Mouse (Mus musculus) thymus, adult 2 months (tissue): ENCODE results near the gene Klc3. TPM values are rescaled to one million over a fixed set of nuclear protein-coding genes. Genes with fewer than 3 reads are reported as not detected.

Experiments used
- DNase-seq: peaks from one replicate; pipeline ENCODE4 v3.0.0; 2021
- H3K27ac ChIP-seq: fragments of 200-500 bp; 2 replicates; pipeline ENCODE4 v1.5.1; 2012; ENCODE audit warnings: low read length, control low read depth; ENCODE audit not compliant: control insufficient read depth, insufficient read depth
- H3K27me3 ChIP-seq: fragments of 200-500 bp; 2 replicates; pipeline ENCODE4 v1.6.1; 2012; ENCODE audit warnings: mild to moderate bottlenecking, low read length, moderate library complexity, mixed read lengths; ENCODE audit not compliant: control insufficient read depth, insufficient read depth
- H3K36me3 ChIP-seq: fragments of 200-500 bp; 2 replicates; pipeline ENCODE4 v1.6.1; 2012; ENCODE audit warnings: mild to moderate bottlenecking, low read length, moderate library complexity; ENCODE audit not compliant: control insufficient read depth, insufficient read depth
- H3K4me1 ChIP-seq: fragments of 200-500 bp; replicated peaks from 2 replicates; pipeline ENCODE4 v1.6.1; 2012; ENCODE audit warnings: low read length; ENCODE audit not compliant: control insufficient read depth, insufficient read depth
- H3K4me3 ChIP-seq: fragments of 200-500 bp; 2 replicates; pipeline ENCODE4 v1.5.1; 2012; ENCODE audit warnings: mild to moderate bottlenecking, low read length, control low read depth, moderate library complexity; ENCODE audit not compliant: control insufficient read depth, insufficient read depth
- CTCF ChIP-seq: fragments of 200-500 bp; IDR thresholded peaks from 2 replicates; pipeline ENCODE4 v1.5.1; 2012; ENCODE audit warnings: mild to moderate bottlenecking, control low read depth, low read length, moderate library complexity, borderline replicate concordance; ENCODE audit not compliant: control insufficient read depth, poor library complexity, insufficient read depth; ENCODE audit errors: extremely low read depth
- POLR2A ChIP-seq: fragments of 200-500 bp; IDR thresholded peaks from 2 replicates; pipeline ENCODE4 v1.6.1; 2012; ENCODE audit warnings: mild to moderate bottlenecking, low read length, control low read depth, moderate library complexity; ENCODE audit not compliant: control insufficient read depth, poor library complexity, insufficient read depth; ENCODE audit errors: extremely low read depth
- WGBS: fragments of 180-500 bp; shearing (Covaris S2); methylation state at CpG from one replicate; pipeline ENCODE4 v1.1.7; 2018; 5-methylcytosine and 5-hydroxymethylcytosine counted together
- polyA plus RNA-seq: library from polyadenylated mRNA; depleted of rRNA; stranded (reverse); fragments of >200 nt; gene quantifications from 2 replicates; pipeline ENCODE4 v1.2.3, GENCODE M21; 2012

Gene Klc3
- polyA plus RNA-seq, 1 experiment, result 87.0 TPM

- 87% methylated on average over 4 of the region's 4 CpGs for WGBS
- Histone ChIP-seq H3K27ac (no peak overlapping the region), H3K4me3 (no peak overlapping the region), H3K4me1 (peaks cover 16% of the 10 kb centered on the region), H3K27me3 (no peaks in the 10 kb centered on the region; the same call in 1 of the 2 replicates), H3K36me3 (no peaks in the 10 kb centered on the region)
- TF ChIP-seq CTCF (no peak), POLR2A (no peak)
- DNase-seq, result no peak
Observed at GRCm38 (mm10) chr7:19365376-19365775, 38.5 kb downstream of the Klc3 start.

- TF ChIP-seq POLR2A (no peak), CTCF (peak; percentile 93)
- H3K4me3 ChIP-seq, result no peak overlapping the region
- H3K27ac ChIP-seq, result no peak overlapping the region
- no peaks in the 10 kb centered on the region for H3K36me3 ChIP-seq
- DNase-seq, result peak; percentile 73
- peaks cover 18% of the 10 kb centered on the region for H3K4me1 ChIP-seq
- 11% methylated on average over 18 of the region's 18 CpGs for WGBS
- H3K27me3 ChIP-seq, result no peaks in the 10 kb centered on the region; the same call in 1 of the 2 replicates
Observed at GRCm38 (mm10) chr7:19363881-19364280, 40.0 kb downstream of the Klc3 start.

GRCm38 (mm10) chr7:19362276-19362675, 41.6 kb downstream of the Klc3 start:
- 87% methylated on average over 4 of the region's 4 CpGs for WGBS
- DNase-seq, result no peak
- TF ChIP-seq POLR2A (no peak), CTCF (no peak)
- H3K27ac ChIP-seq, result no peak overlapping the region
- H3K4me3 ChIP-seq, result no peak overlapping the region
- H3K4me1 ChIP-seq, result peaks cover 22% of the 10 kb centered on the region
- no peaks in the 10 kb centered on the region for H3K36me3 ChIP-seq
- no peaks in the 10 kb centered on the region; the same call in 1 of the 2 replicates for H3K27me3 ChIP-seq

GRCm38 (mm10) chr7:19361720-19362119, 42.2 kb downstream of the Klc3 start:
- DNase-seq, result peak; percentile 81
- peak overlapping the region; percentile 43; the same call in 1 of the 2 replicates for H3K4me3 ChIP-seq
- no peaks in the 10 kb centered on the region for H3K36me3 ChIP-seq
- H3K27me3 ChIP-seq, result no peaks in the 10 kb centered on the region; the same call in 1 of the 2 replicates
- 10% methylated on average over 16 of the region's 16 CpGs for WGBS
- peaks cover 22% of the 10 kb centered on the region for H3K4me1 ChIP-seq
- peak overlapping the region; percentile 4; the same call in 1 of the 2 replicates for H3K27ac ChIP-seq
- TF ChIP-seq CTCF (peak; percentile 89), POLR2A (0 out of 2 replicates have a peak, but pooled peaks have one; percentile 32)

- Histone ChIP-seq H3K27me3 (no peaks in the 10 kb centered on the region; the same call in 1 of the 2 replicates), H3K4me3 (peak overlapping the region; percentile 43), H3K4me1 (peaks cover 22% of the 10 kb centered on the region), H3K27ac (no peak overlapping the region), H3K36me3 (no peaks in the 10 kb centered on the region)
- TF ChIP-seq CTCF (no peak), POLR2A (no peak)
- 1% methylated on average over 27 of the region's 27 CpGs for WGBS
- DNase-seq, result peak; percentile 52
Observed at GRCm38 (mm10) chr7:19360944-19361343, 43.0 kb downstream of the Klc3 start.

GRCm38 (mm10) chr7:19359892-19360641, 43.8 kb downstream of the Klc3 start:
- peak; percentile 59 for DNase-seq
- Histone ChIP-seq H3K4me1 (peaks cover 22% of the 10 kb centered on the region), H3K4me3 (peak overlapping the region; percentile 40), H3K36me3 (no peaks in the 10 kb centered on the region), H3K27me3 (no peaks in the 10 kb centered on the region; the same call in 1 of the 2 replicates), H3K27ac (no peak overlapping the region)
- 1% methylated on average over 45 of the region's 45 CpGs for WGBS
- TF ChIP-seq POLR2A, result no peak
- TF ChIP-seq CTCF, result no peak
